Mouse (Mus musculus) embryonic facial prominence, embryonic 13.5 days (tissue): ENCODE measurements around the gene Serinc3. TPM values are rescaled to one million over a fixed set of nuclear protein-coding genes. Genes with fewer than 3 reads are reported as not detected.

ENCODE experiments used
- ATAC-seq: fragments of 200-750 bp; cut with Nextera tagmentation; 2 replicates; pipeline ENCODE4 v1.8.0; 2017; ENCODE audit warnings: low read depth; ENCODE audit not compliant: insufficient number of reproducible peaks, insufficient read depth, low FRiP score, low TSS enrichment
- H3K27ac ChIP-seq: fragments of 300-500 bp; sonication (generic); 2 replicates; pipeline ENCODE4 v1.5.1; 2015; ENCODE audit warnings: moderate library complexity, mild to moderate bottlenecking, inconsistent platforms
- H3K27me3 ChIP-seq: fragments of 300-500 bp; sonication (generic); 2 replicates; pipeline ENCODE4 v1.6.1; 2015; ENCODE audit warnings: mild to moderate bottlenecking, inconsistent platforms
- H3K36me3 ChIP-seq: fragments of 300-500 bp; sonication (generic); 2 replicates; pipeline ENCODE4 v1.6.1; 2015; ENCODE audit warnings: mild to moderate bottlenecking, inconsistent platforms
- H3K4me1 ChIP-seq: fragments of 300-500 bp; sonication (generic); 2 replicates; pipeline ENCODE4 v1.6.1; 2015; ENCODE audit warnings: inconsistent platforms
- H3K4me2 ChIP-seq: fragments of 300-500 bp; sonication (generic); 2 replicates; pipeline ENCODE4 v1.6.1; 2015; ENCODE audit warnings: moderate library complexity, mild to moderate bottlenecking, inconsistent platforms
- H3K4me3 ChIP-seq: fragments of 300-500 bp; sonication (generic); 2 replicates; pipeline ENCODE4 v1.5.1; 2015; ENCODE audit warnings: mild to moderate bottlenecking, inconsistent platforms
- H3K9ac ChIP-seq: fragments of 300-500 bp; sonication (generic); 2 replicates; pipeline ENCODE4 v1.6.1; 2015; ENCODE audit warnings: mild to moderate bottlenecking, inconsistent platforms
- H3K9me3 ChIP-seq: fragments of 300-500 bp; sonication (generic); 2 replicates; pipeline ENCODE4 v1.6.1; 2016; ENCODE audit warnings: inconsistent platforms
- WGBS: fragments of 180-500 bp; shearing (Covaris S2); methylation state at CpG from one replicate; pipeline ENCODE4 v1.1.7; 2015; ENCODE audit warnings: mixed read lengths; 5-methylcytosine and 5-hydroxymethylcytosine counted together
- polyA plus RNA-seq: library from polyadenylated mRNA; unstranded; fragments of >200 nt; fragmentation: Nextera tagmentation; extraction: Ambion mirVana; gene quantifications from 2 replicates; pipeline ENCODE4 v1.2.1, GENCODE M21; 2015

The Serinc3 gene
- polyA plus RNA-seq, 1 experiment from 2014 or later, result 26.4 TPM

GRCm38 (mm10) chr2:163586384-163587261, 58.3 kb downstream of the Serinc3 start:
- H3K27me3 ChIP-seq, result no peaks in the 10 kb centered on the region
- no peak overlapping the region for H3K4me2 ChIP-seq
- no peak for ATAC-seq
- no peak overlapping the region for H3K4me3 ChIP-seq
- H3K9ac ChIP-seq, result no peak overlapping the region
- H3K27ac ChIP-seq, result no peak overlapping the region
- 39% methylated on average over 19 of the region's 19 CpGs for WGBS
- 0 out of 2 replicates have a peak, but pooled peaks cover 8% of the 10 kb centered on the region for H3K4me1 ChIP-seq
- H3K36me3 ChIP-seq, result no peaks in the 10 kb centered on the region
- no peaks in the 10 kb centered on the region for H3K9me3 ChIP-seq

GRCm38 (mm10) chr2:163584088-163584426, 60.9 kb downstream of the Serinc3 start:
- Histone ChIP-seq H3K27me3 (no peaks in the 10 kb centered on the region), H3K4me1 (no peaks in the 10 kb centered on the region), H3K4me2 (no peak overlapping the region), H3K36me3 (no peaks in the 10 kb centered on the region), H3K9ac (no peak overlapping the region), H3K4me3 (no peak overlapping the region), H3K9me3 (no peaks in the 10 kb centered on the region), H3K27ac (no peak overlapping the region)
- 78% methylated on average over 10 of the region's 10 CpGs for WGBS
- ATAC-seq, result no peak

GRCm38 (mm10) chr2:163583226-163584087, 61.5 kb downstream of the Serinc3 start:
- Histone ChIP-seq H3K9me3 (no peaks in the 10 kb centered on the region), H3K4me3 (no peak overlapping the region), H3K4me2 (no peak overlapping the region), H3K36me3 (no peaks in the 10 kb centered on the region), H3K4me1 (no peaks in the 10 kb centered on the region), H3K27ac (no peak overlapping the region), H3K9ac (no peak overlapping the region), H3K27me3 (no peaks in the 10 kb centered on the region)
- no peak for ATAC-seq
- 89% methylated on average over 10 of the region's 10 CpGs for WGBS

GRCm38 (mm10) chr2:163580069-163580945, 64.6 kb downstream of the Serinc3 start:
- no peak overlapping the region for H3K4me2 ChIP-seq
- no peaks in the 10 kb centered on the region for H3K4me1 ChIP-seq
- H3K27me3 ChIP-seq, result no peaks in the 10 kb centered on the region
- no peak for ATAC-seq
- no peak overlapping the region for H3K4me3 ChIP-seq
- H3K27ac ChIP-seq, result no peak overlapping the region
- no peaks in the 10 kb centered on the region for H3K36me3 ChIP-seq
- no peak overlapping the region for H3K9ac ChIP-seq
- 78% methylated on average over 13 of the region's 13 CpGs for WGBS
- H3K9me3 ChIP-seq, result no peaks in the 10 kb centered on the region

- no peaks in the 10 kb centered on the region for H3K9me3 ChIP-seq
- no peaks in the 10 kb centered on the region for H3K36me3 ChIP-seq
- no peak overlapping the region for H3K27ac ChIP-seq
- no peaks in the 10 kb centered on the region for H3K27me3 ChIP-seq
- H3K4me2 ChIP-seq, result no peak overlapping the region
- no peaks in the 10 kb centered on the region for H3K4me1 ChIP-seq
- H3K9ac ChIP-seq, result no peak overlapping the region
- no peak for ATAC-seq
- WGBS, result 87% methylated on average over 2 of the region's 2 CpGs
- H3K4me3 ChIP-seq, result no peak overlapping the region
Measured at GRCm38 (mm10) chr2:163577986-163578385, 66.9 kb downstream of the Serinc3 start.

GRCm38 (mm10) chr2:163575248-163575647, 69.7 kb downstream of the Serinc3 start:
- no peaks in the 10 kb centered on the region for H3K4me1 ChIP-seq
- no peaks in the 10 kb centered on the region for H3K27me3 ChIP-seq
- H3K4me2 ChIP-seq, result no peak overlapping the region
- H3K4me3 ChIP-seq, result no peak overlapping the region
- whole genome bisulfite sequencing, result 54% methylated on average over 11 of the region's 11 CpGs
- H3K27ac ChIP-seq, result no peak overlapping the region
- no peak for ATAC-seq
- no peak overlapping the region for H3K9ac ChIP-seq
- H3K9me3 ChIP-seq, result no peaks in the 10 kb centered on the region
- no peaks in the 10 kb centered on the region for H3K36me3 ChIP-seq

- no peaks in the 10 kb centered on the region for H3K36me3 ChIP-seq
- no peak for ATAC-seq
- H3K4me3 ChIP-seq, result no peak overlapping the region
- H3K4me2 ChIP-seq, result no peak overlapping the region
- 81% methylated on average over 3 of the region's 3 CpGs for WGBS
- H3K9me3 ChIP-seq, result no peaks in the 10 kb centered on the region
- H3K27me3 ChIP-seq, result no peaks in the 10 kb centered on the region
- no peak overlapping the region for H3K27ac ChIP-seq
- no peaks in the 10 kb centered on the region for H3K4me1 ChIP-seq
- H3K9ac ChIP-seq, result no peak overlapping the region
Measured at GRCm38 (mm10) chr2:163574321-163574720, 70.6 kb downstream of the Serinc3 start.

Other genes starting within 250 kb of the Serinc3 start
- gene Jph2, start 247.1 kb downstream of the Serinc3 start, polyA plus RNA-seq, result 0.45 and 0.72 TPM in 2 replicates
- gene Oser1, start 220.4 kb downstream of the Serinc3 start, polyA plus RNA-seq, result 92.1 and 99.5 TPM in 2 replicates
- gene Gdap1l1, start 206.7 kb downstream of the Serinc3 start, polyA plus RNA-seq, result 1.9 and 2.8 TPM in 2 replicates
- 9.7 and 10.0 TPM in 2 replicates for gene Fitm2, start 172.5 kb downstream of the Serinc3 start, polyA plus RNA-seq
- gene R3hdml, start 152.8 kb downstream of the Serinc3 start, polyA plus RNA-seq, result not detected in 2 replicates
- 0.62 TPM in 1 of 2 replicates, not detected in the other for gene Hnf4a, start 138.3 kb downstream of the Serinc3 start, polyA plus RNA-seq
- gene Ttpal, start 42.8 kb downstream of the Serinc3 start, polyA plus RNA-seq, result 41.4 and 42.3 TPM in 2 replicates
- 105 and 113 TPM in 2 replicates for gene Pkig, start 13.3 kb upstream of the Serinc3 start, polyA plus RNA-seq
- 8.5 and 11.1 TPM in 2 replicates for gene Ada, start 105.1 kb upstream of the Serinc3 start, polyA plus RNA-seq
- 0.24 and 0.34 TPM in 2 replicates for gene Ccn5, start 175.7 kb upstream of the Serinc3 start, polyA plus RNA-seq
- not detected in 2 replicates for gene Kcnk15, start 208.5 kb upstream of the Serinc3 start, polyA plus RNA-seq